Mouse (Mus musculus): ENCODE measurements at regions not wholly inside any gene's neighbourhood (a gene's known extent, or its start where the extent isn't known, plus 50 kb on each side); places are given as distances from the start of the nearest gene placed in this dataset.

GRCm38 (mm10) chr1:35331602-35332339 lies 482.0 kb downstream of the Plekhb2 start:
- no peak for DNase-seq

- DNase-seq = no peak
Measured at GRCm38 (mm10) chr1:35332340-35332684, 482.5 kb downstream of the Plekhb2 start.

- no peak for DNase-seq
Measured at GRCm38 (mm10) chr1:35337647-35338046, 487.9 kb downstream of the Plekhb2 start.

GRCm38 (mm10) chr1:35338184-35338583 lies 488.4 kb downstream of the Plekhb2 start:
- DNase-seq = no peak

- no peak for DNase-seq
Measured at GRCm38 (mm10) chr1:35344539-35344938, 494.8 kb downstream of the Plekhb2 start.

- no peak for DNase-seq
Measured at GRCm38 (mm10) chr1:35348294-35348693, 498.5 kb downstream of the Plekhb2 start.

- DNase-seq = no peak
Measured at GRCm38 (mm10) chr1:35358981-35359380, 509.2 kb downstream of the Plekhb2 start.

GRCm38 (mm10) chr1:35361465-35361864 lies 511.7 kb downstream of the Plekhb2 start:
- no peak for DNase-seq

GRCm38 (mm10) chr1:35362836-35363235 lies 513.1 kb downstream of the Plekhb2 start:
- peak in 1 of 2 experiments; percentile 8 for DNase-seq

- no peak for DNase-seq
Measured at GRCm38 (mm10) chr1:35366559-35366958, 516.8 kb downstream of the Plekhb2 start.

GRCm38 (mm10) chr1:35372751-35373150 lies 523.0 kb downstream of the Plekhb2 start:
- no peak for DNase-seq

- peak; percentile 7 to 11 for DNase-seq
Measured at GRCm38 (mm10) chr1:35380633-35381385, 531.0 kb downstream of the Plekhb2 start.

- peak; percentile 56 to 65 for DNase-seq
Measured at GRCm38 (mm10) chr1:35385430-35385829, 535.7 kb downstream of the Plekhb2 start.

GRCm38 (mm10) chr1:35388181-35388580 lies 538.4 kb downstream of the Plekhb2 start:
- no peak for DNase-seq

- no peak for DNase-seq
Measured at GRCm38 (mm10) chr1:35390371-35390770, 540.6 kb downstream of the Plekhb2 start.

- DNase-seq = no peak
Measured at GRCm38 (mm10) chr1:35390858-35391586, 541.2 kb downstream of the Plekhb2 start.

GRCm38 (mm10) chr1:35393550-35394118 lies 543.9 kb downstream of the Plekhb2 start:
- DNase-seq = no peak

- no peak for DNase-seq
Measured at GRCm38 (mm10) chr1:35400674-35401359, 551.0 kb downstream of the Plekhb2 start.

GRCm38 (mm10) chr1:35402995-35403394 lies 553.2 kb downstream of the Plekhb2 start:
- no peak for DNase-seq

GRCm38 (mm10) chr1:35405418-35405817 lies 555.6 kb downstream of the Plekhb2 start:
- no peak for DNase-seq

GRCm38 (mm10) chr1:35415646-35416045 lies 565.9 kb downstream of the Plekhb2 start:
- peak in 1 of 2 experiments; percentile 4 for DNase-seq

GRCm38 (mm10) chr1:35428126-35428840 lies 578.5 kb downstream of the Plekhb2 start:
- DNase-seq = no peak

Measured in lung, adult 18-20 months (tissue).